Mouse (Mus musculus): ENCODE measurements at regions not wholly inside any gene's neighbourhood (a gene's known extent, or its start where the extent isn't known, plus 50 kb on each side); places are given as distances from the start of the nearest gene placed in this dataset.

DNA sequence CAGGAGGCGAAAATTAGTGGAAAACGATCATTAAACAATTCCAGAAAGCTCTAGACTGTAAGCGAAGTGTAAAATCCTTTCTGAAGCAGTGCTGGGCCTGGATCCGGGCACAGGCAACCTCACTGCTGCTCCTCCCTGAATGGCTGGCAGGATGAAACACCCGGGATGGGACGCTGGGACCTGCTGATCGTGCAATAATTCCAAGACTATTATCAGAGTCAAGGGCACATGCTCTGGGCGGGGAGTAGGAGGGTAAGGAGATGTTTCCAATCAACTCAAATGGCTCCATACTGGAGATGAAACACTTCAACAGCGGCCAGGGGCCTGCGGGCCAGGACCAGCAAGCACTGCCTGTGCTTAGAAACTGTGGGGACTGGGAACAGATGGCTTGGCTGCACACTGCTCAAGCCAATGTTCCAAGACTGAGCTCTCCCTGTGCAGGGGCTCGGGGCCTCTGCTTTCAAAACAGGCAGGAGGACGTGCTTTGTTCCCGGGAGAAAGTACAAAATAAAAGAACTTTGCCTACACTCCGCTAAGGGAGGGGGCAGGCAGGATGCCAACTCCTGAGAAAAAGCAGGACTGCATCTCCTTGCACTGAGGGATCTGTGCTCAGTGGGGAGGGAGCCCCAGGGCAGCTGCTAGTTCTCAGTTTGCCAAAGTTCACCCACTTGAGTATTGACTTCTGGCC is 63.3 kb upstream of the Ssr3 start:
- no peak for TF ChIP-seq CTCF (IDR thresholded peaks at IDR 0.05; ENCODE audit: borderline replicate concordance, insufficient read depth, low read length)
- TF ChIP-seq POLR2A (IDR thresholded peaks at IDR 0.05; ENCODE audit: low read depth, low read length) = no peak

DNA sequence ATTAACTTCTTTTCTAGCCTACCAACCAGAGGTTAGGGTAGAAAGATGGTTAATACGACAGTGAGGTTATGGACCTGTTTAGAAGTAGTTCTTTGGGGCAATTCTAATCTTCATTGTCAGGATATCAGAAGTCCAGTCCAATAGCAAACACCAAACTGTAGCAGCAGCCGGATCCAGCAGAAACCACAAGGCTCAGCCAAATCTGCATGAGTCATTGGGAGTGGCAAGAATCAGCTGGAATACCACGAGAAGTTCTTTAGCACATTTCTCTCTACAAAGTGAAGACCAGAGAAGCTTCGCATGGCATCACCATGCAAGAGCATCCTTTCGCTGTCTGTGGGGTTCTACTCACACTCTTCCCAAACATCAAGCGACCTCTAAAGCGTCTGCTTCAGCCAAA is 61.9 kb upstream of the Ssr3 start:
- H3K27ac ChIP-seq (ENCODE audit: insufficient read depth, low read length) = no peak overlapping the region
- 0 out of 2 replicates have a peak, but pooled peaks cover 2% of the 10 kb centered on the region for H3K4me1 ChIP-seq (ENCODE audit: control insufficient read depth, insufficient read depth, low read length)
- TF ChIP-seq CTCF (IDR thresholded peaks at IDR 0.05; ENCODE audit: borderline replicate concordance, insufficient read depth, low read length) (no peak), POLR2A (IDR thresholded peaks at IDR 0.05; ENCODE audit: low read depth, low read length) (no peak)
- H3K4me3 ChIP-seq (ENCODE audit: insufficient read depth, low read length) = no peak overlapping the region

More for the DNA sequence above, 63.3 kb upstream of the Ssr3 start:
- Histone ChIP-seq H3K27ac (ENCODE audit: insufficient read depth, low read length) (peak overlapping the region; percentile 30; the same call in 1 of the 2 replicates), H3K4me3 (ENCODE audit: insufficient read depth, low read length) (no peak overlapping the region), H3K4me1 (ENCODE audit: control insufficient read depth, insufficient read depth, low read length) (0 out of 2 replicates have a peak, but pooled peaks cover 2% of the 10 kb centered on the region)

DNA sequence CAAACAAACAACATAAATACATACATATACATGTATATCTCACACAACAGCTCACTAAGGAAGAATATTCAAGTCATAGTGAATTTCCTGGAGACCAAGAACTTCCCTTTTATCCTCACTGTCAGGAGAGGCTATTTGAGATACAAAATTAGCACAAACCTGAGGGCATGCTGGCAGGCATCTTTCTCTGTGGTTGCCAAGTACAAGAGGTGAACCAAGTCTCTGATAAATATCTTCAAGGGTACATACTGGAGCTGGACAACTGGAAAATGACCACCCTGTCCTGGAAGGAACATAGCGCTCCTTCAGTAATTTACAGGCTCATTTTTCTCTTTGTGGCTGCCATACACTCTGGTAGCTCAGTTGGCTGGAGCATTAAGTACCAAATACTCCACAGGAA is 56.8 kb upstream of the Ssr3 start:
- Histone ChIP-seq H3K4me1 (ENCODE audit: control insufficient read depth, insufficient read depth, low read length) (no peaks in the 10 kb centered on the region), H3K27ac (ENCODE audit: insufficient read depth, low read length) (no peak overlapping the region), H3K4me3 (ENCODE audit: insufficient read depth, low read length) (no peak overlapping the region)
- TF ChIP-seq POLR2A (IDR thresholded peaks at IDR 0.05; ENCODE audit: low read depth, low read length) (no peak), CTCF (IDR thresholded peaks at IDR 0.05; ENCODE audit: borderline replicate concordance, insufficient read depth, low read length) (no peak)

DNA sequence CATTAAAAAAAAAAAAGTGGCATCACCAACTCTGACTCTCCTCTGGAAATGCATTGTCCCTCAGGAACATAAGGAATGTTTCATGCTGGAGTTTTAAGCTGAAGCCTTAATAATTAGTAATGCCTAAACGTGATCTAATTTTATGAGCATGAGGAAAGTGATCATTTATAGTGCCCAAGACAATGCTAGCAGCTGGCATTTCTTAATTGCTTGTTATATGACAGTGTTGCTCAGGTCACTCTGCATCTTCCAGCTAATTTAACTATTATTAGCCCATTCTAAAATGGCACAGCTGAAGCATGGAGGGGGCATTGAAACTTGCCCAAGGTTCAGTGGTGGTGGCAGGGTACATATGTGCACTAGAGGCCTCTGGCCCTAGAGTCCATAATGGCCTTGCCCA is 51.3 kb upstream of the Ssr3 start:
- H3K4me3 ChIP-seq (ENCODE audit: insufficient read depth, low read length) = no peak overlapping the region
- H3K27ac ChIP-seq (ENCODE audit: insufficient read depth, low read length) = no peak overlapping the region
- no peak for TF ChIP-seq POLR2A (IDR thresholded peaks at IDR 0.05; ENCODE audit: low read depth, low read length)
- TF ChIP-seq CTCF (IDR thresholded peaks at IDR 0.05; ENCODE audit: borderline replicate concordance, insufficient read depth, low read length) = no peak
- peaks cover 8% of the 10 kb centered on the region; the same call in 1 of the 2 replicates for H3K4me1 ChIP-seq (ENCODE audit: control insufficient read depth, insufficient read depth, low read length)

DNA sequence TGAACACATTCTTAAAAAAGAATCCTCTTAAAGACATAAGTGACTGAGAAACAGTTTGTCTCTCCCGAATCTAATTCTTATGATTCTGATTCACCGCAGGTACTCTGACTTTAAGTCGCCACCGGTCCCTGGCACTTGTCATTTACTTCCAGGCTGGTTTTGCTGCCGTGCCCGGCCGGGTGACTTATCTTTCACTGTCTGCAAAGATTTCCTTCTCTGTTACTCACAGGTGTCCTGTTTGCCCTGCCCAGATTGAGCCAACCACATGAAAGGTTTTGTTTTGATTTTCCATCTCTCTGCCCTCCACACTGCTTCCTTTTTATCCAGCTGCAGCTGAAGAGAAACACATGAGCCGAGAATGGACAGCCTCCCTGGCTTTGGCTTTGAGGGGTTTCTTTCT is 50.5 kb upstream of the Ssr3 start:
- Histone ChIP-seq H3K27ac (ENCODE audit: insufficient read depth, low read length) (no peak overlapping the region), H3K4me3 (ENCODE audit: insufficient read depth, low read length) (no peak overlapping the region), H3K4me1 (ENCODE audit: control insufficient read depth, insufficient read depth, low read length) (peaks cover 8% of the 10 kb centered on the region; the same call in 1 of the 2 replicates)
- no peak for TF ChIP-seq CTCF (IDR thresholded peaks at IDR 0.05; ENCODE audit: borderline replicate concordance, insufficient read depth, low read length)
- no peak for TF ChIP-seq POLR2A (IDR thresholded peaks at IDR 0.05; ENCODE audit: low read depth, low read length)

DNA sequence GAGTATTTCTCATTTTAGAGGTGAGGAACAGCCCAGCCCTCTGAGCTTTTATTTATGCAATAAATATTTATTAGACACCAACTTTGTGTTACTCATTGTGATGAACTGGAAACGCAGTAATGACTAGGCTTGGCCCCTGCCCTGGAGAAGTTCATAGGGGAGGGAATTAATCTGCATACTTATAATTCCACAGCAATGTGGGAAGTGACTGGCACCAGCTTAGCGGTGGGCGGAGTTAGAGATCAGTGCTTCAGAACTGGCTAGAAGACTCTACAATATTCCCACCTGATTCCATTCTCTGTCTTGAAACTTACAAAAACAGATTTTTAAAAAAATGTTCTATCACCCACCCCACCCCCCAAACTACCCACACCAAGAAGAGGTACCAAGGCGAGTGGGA is 49.8 kb upstream of the Ssr3 start:
- Histone ChIP-seq H3K4me1 (ENCODE audit: control insufficient read depth, insufficient read depth, low read length) (peaks cover 8% of the 10 kb centered on the region; the same call in 1 of the 2 replicates), H3K4me3 (ENCODE audit: insufficient read depth, low read length) (no peak overlapping the region), H3K27ac (ENCODE audit: insufficient read depth, low read length) (no peak overlapping the region; the same call in 1 of the 2 replicates)
- TF ChIP-seq POLR2A (IDR thresholded peaks at IDR 0.05; ENCODE audit: low read depth, low read length) = no peak
- no peak for TF ChIP-seq CTCF (IDR thresholded peaks at IDR 0.05; ENCODE audit: borderline replicate concordance, insufficient read depth, low read length)
